Mouse (Mus musculus): ENCODE data around the gene Dync1li2. TPM values are rescaled to one million over a fixed set of nuclear protein-coding genes. Genes with fewer than 3 reads are reported as not detected.

Dync1li2 gene
- polyA plus RNA-seq, 1 experiment, result 8.4 TPM

- TF ChIP-seq CTCF (IDR thresholded peaks at IDR 0.05; ENCODE audit: extremely low read depth, insufficient read depth, insufficient read length, insufficient replicate concordance), result no peak
- TF ChIP-seq POLR2A (IDR thresholded peaks at IDR 0.05; ENCODE audit: low read depth, low read length), result no peak
- Histone ChIP-seq H3K4me3 (ENCODE audit: extremely low read depth, insufficient read depth, insufficient read length) (no peak overlapping the region), H3K27me3 (ENCODE audit: control insufficient read depth, insufficient read depth, low read length) (no peaks in the 10 kb centered on the region), H3K27ac (ENCODE audit: insufficient read depth, low read length) (no peak overlapping the region), H3K4me1 (ENCODE audit: control insufficient read depth, insufficient read depth, insufficient read length) (no peaks in the 10 kb centered on the region; the same call in 1 of the 2 replicates), H3K36me3 (ENCODE audit: control insufficient read depth, insufficient read depth, low read length) (no peaks in the 10 kb centered on the region)
- WGBS, result 89% methylated on average over 7 of the region's 7 CpGs
- no peak for DNase-seq (ENCODE audit: low read depth in 1 of 2, low spot score in 2 of 2)
Measured at GRCm38 (mm10) chr8:104387501-104387900, 55.3 kb downstream of the Dync1li2 start.

- Histone ChIP-seq H3K4me3 (ENCODE audit: extremely low read depth, insufficient read depth, insufficient read length) (no peak overlapping the region), H3K36me3 (ENCODE audit: control insufficient read depth, insufficient read depth, low read length) (no peaks in the 10 kb centered on the region), H3K4me1 (ENCODE audit: control insufficient read depth, insufficient read depth, insufficient read length) (no peaks in the 10 kb centered on the region; the same call in 1 of the 2 replicates), H3K27ac (ENCODE audit: insufficient read depth, low read length) (no peak overlapping the region), H3K27me3 (ENCODE audit: control insufficient read depth, insufficient read depth, low read length) (no peaks in the 10 kb centered on the region)
- DNase-seq (ENCODE audit: low read depth in 1 of 2, low spot score in 2 of 2), result no peak
- no peak for TF ChIP-seq CTCF (IDR thresholded peaks at IDR 0.05; ENCODE audit: extremely low read depth, insufficient read depth, insufficient read length, insufficient replicate concordance)
- no peak for TF ChIP-seq POLR2A (IDR thresholded peaks at IDR 0.05; ENCODE audit: low read depth, low read length)
- 78% methylated on average over 4 of the region's 4 CpGs for WGBS
Measured at GRCm38 (mm10) chr8:104386693-104387092, 56.2 kb downstream of the Dync1li2 start.

GRCm38 (mm10) chr8:104383977-104384376, 58.9 kb downstream of the Dync1li2 start:
- no peaks in the 10 kb centered on the region for H3K27me3 ChIP-seq (ENCODE audit: control insufficient read depth, insufficient read depth, low read length)
- peak overlapping the region; percentile 60 for H3K27ac ChIP-seq (ENCODE audit: insufficient read depth, low read length)
- no peak overlapping the region for H3K4me3 ChIP-seq (ENCODE audit: extremely low read depth, insufficient read depth, insufficient read length)
- no peaks in the 10 kb centered on the region; the same call in 1 of the 2 replicates for H3K4me1 ChIP-seq (ENCODE audit: control insufficient read depth, insufficient read depth, insufficient read length)
- WGBS, result 37% methylated on average over 3 of the region's 3 CpGs
- no peaks in the 10 kb centered on the region for H3K36me3 ChIP-seq (ENCODE audit: control insufficient read depth, insufficient read depth, low read length)
- TF ChIP-seq POLR2A (IDR thresholded peaks at IDR 0.05; ENCODE audit: low read depth, low read length), result no peak
- TF ChIP-seq CTCF (IDR thresholded peaks at IDR 0.05; ENCODE audit: extremely low read depth, insufficient read depth, insufficient read length, insufficient replicate concordance), result no peak
- no peak for DNase-seq (ENCODE audit: low read depth in 1 of 2, low spot score in 2 of 2)

- H3K4me3 ChIP-seq (ENCODE audit: extremely low read depth, insufficient read depth, insufficient read length), result no peak overlapping the region
- peak overlapping the region; percentile 60; the same call in 1 of the 2 replicates for H3K27ac ChIP-seq (ENCODE audit: insufficient read depth, low read length)
- 50% methylated on average over 2 of the region's 2 CpGs for WGBS
- no peaks in the 10 kb centered on the region; the same call in 1 of the 2 replicates for H3K4me1 ChIP-seq (ENCODE audit: control insufficient read depth, insufficient read depth, insufficient read length)
- no peaks in the 10 kb centered on the region for H3K27me3 ChIP-seq (ENCODE audit: control insufficient read depth, insufficient read depth, low read length)
- TF ChIP-seq POLR2A (IDR thresholded peaks at IDR 0.05; ENCODE audit: low read depth, low read length) (no peak), CTCF (IDR thresholded peaks at IDR 0.05; ENCODE audit: extremely low read depth, insufficient read depth, insufficient read length, insufficient replicate concordance) (no peak)
- no peak for DNase-seq (ENCODE audit: low read depth in 1 of 2, low spot score in 2 of 2)
- no peaks in the 10 kb centered on the region for H3K36me3 ChIP-seq (ENCODE audit: control insufficient read depth, insufficient read depth, low read length)
Measured at GRCm38 (mm10) chr8:104383296-104383695, 59.6 kb downstream of the Dync1li2 start.

GRCm38 (mm10) chr8:104380961-104381411, 61.9 kb downstream of the Dync1li2 start:
- WGBS, result 87% methylated on average over 5 of the region's 5 CpGs
- H3K27me3 ChIP-seq (ENCODE audit: control insufficient read depth, insufficient read depth, low read length), result no peaks in the 10 kb centered on the region
- H3K4me1 ChIP-seq (ENCODE audit: control insufficient read depth, insufficient read depth, insufficient read length), result no peaks in the 10 kb centered on the region; the same call in 1 of the 2 replicates
- H3K36me3 ChIP-seq (ENCODE audit: control insufficient read depth, insufficient read depth, low read length), result no peaks in the 10 kb centered on the region
- no peak overlapping the region for H3K4me3 ChIP-seq (ENCODE audit: extremely low read depth, insufficient read depth, insufficient read length)
- TF ChIP-seq POLR2A (IDR thresholded peaks at IDR 0.05; ENCODE audit: low read depth, low read length) (no peak), CTCF (IDR thresholded peaks at IDR 0.05; ENCODE audit: extremely low read depth, insufficient read depth, insufficient read length, insufficient replicate concordance) (no peak)
- DNase-seq (ENCODE audit: low read depth in 1 of 2, low spot score in 2 of 2), result no peak
- no peak overlapping the region for H3K27ac ChIP-seq (ENCODE audit: insufficient read depth, low read length)

- H3K4me1 ChIP-seq (ENCODE audit: control insufficient read depth, insufficient read depth, insufficient read length), result no peaks in the 10 kb centered on the region; the same call in 1 of the 2 replicates
- no peaks in the 10 kb centered on the region for H3K27me3 ChIP-seq (ENCODE audit: control insufficient read depth, insufficient read depth, low read length)
- no peak overlapping the region for H3K4me3 ChIP-seq (ENCODE audit: extremely low read depth, insufficient read depth, insufficient read length)
- no peak overlapping the region for H3K27ac ChIP-seq (ENCODE audit: insufficient read depth, low read length)
- no peak for DNase-seq (ENCODE audit: low read depth in 1 of 2, low spot score in 2 of 2)
- 96% methylated on average over 7 of the region's 7 CpGs for WGBS
- TF ChIP-seq CTCF (IDR thresholded peaks at IDR 0.05; ENCODE audit: extremely low read depth, insufficient read depth, insufficient read length, insufficient replicate concordance), result no peak
- no peak for TF ChIP-seq POLR2A (IDR thresholded peaks at IDR 0.05; ENCODE audit: low read depth, low read length)
- no peaks in the 10 kb centered on the region for H3K36me3 ChIP-seq (ENCODE audit: control insufficient read depth, insufficient read depth, low read length)
Measured at GRCm38 (mm10) chr8:104380269-104380668, 62.6 kb downstream of the Dync1li2 start.

- H3K4me1 ChIP-seq (ENCODE audit: control insufficient read depth, insufficient read depth, insufficient read length), result no peaks in the 10 kb centered on the region; the same call in 1 of the 2 replicates
- no peak for DNase-seq (ENCODE audit: low read depth in 1 of 2, low spot score in 2 of 2)
- no peaks in the 10 kb centered on the region for H3K36me3 ChIP-seq (ENCODE audit: control insufficient read depth, insufficient read depth, low read length)
- no peak overlapping the region for H3K27ac ChIP-seq (ENCODE audit: insufficient read depth, low read length)
- no peaks in the 10 kb centered on the region for H3K27me3 ChIP-seq (ENCODE audit: control insufficient read depth, insufficient read depth, low read length)
- TF ChIP-seq POLR2A (IDR thresholded peaks at IDR 0.05; ENCODE audit: low read depth, low read length), result no peak
- no peak for TF ChIP-seq CTCF (IDR thresholded peaks at IDR 0.05; ENCODE audit: extremely low read depth, insufficient read depth, insufficient read length, insufficient replicate concordance)
- H3K4me3 ChIP-seq (ENCODE audit: extremely low read depth, insufficient read depth, insufficient read length), result no peak overlapping the region
- WGBS, result 92% methylated on average over 10 of the region's 10 CpGs
Measured at GRCm38 (mm10) chr8:104379301-104379836, 63.5 kb downstream of the Dync1li2 start.
